Mouse (Mus musculus) cerebellum, postnatal 36 days (tissue): ENCODE data around the gene Smarcd3.
A peak's percentile ranks its signal among the peaks of the same experiment; 100 is the strongest.

Source experiments
- DNase-seq, 2 experiments: peaks; one replicate each; pipeline ENCODE4 v3.0.0; 2021 to 2022; ENCODE audit warnings: mixed read lengths in 2 of 2

Smarcd3 gene

GRCm38 (mm10) chr5:24620116-24620515, 4.1 kb downstream of the Smarcd3 start:
- DNase-seq = no peak

- DNase-seq = peak in 1 of 2 experiments; percentile 51
Observed at GRCm38 (mm10) chr5:24618921-24619320, 5.3 kb downstream of the Smarcd3 start.

- no peak for DNase-seq
Observed at GRCm38 (mm10) chr5:24615097-24615496, 9.1 kb downstream of the Smarcd3 start.

- no peak for DNase-seq
Observed at GRCm38 (mm10) chr5:24612302-24612649, 11.9 kb downstream of the Smarcd3 start.

DNA sequence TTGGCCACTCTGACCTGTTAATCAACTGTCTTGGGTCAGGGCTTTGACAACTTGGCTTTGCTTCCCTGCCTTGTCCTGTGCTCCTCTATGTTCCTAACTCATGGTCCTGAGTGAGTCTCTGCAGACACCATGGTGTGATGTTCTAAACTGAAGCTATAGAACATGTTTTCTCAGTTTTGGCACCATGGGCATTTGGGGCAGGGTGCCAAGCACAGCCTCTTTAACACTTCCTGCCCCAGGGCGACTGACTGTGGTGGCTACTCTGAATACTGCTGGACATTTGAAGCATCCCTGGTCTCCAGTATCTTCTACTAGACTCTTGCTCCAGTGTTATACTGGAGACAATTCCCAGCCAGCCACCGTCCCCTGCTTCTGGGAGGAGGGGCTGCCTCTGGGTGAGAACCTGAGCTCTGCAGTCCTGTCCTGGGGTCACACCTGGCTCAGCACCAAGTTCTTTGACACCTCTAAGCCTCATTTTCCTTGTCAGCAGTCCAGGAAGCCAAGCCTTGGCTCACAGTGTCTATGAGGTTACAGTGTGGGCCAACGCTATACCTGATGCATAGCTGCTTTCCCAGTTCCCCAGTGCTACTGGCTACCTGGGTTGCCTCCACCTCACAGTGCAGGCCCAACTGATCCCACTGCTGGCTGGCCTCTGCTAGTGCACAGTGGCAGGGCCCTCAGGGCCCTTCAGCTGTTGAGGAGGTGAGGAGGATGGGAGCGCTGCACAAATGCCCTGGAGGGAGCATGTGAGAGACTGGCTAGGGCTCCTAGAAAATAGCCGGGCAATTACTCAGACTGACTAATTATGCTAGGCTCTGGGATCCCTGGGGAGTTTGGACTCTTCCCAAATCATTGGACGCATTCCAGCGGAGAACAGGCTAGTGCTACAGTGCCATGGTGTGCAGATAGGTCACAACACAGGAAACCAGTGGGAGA, 12.6 kb downstream of the Smarcd3 start:
- DNase-seq = peak; percentile 79 to 84

GRCm38 (mm10) chr5:24609388-24609787, 14.8 kb downstream of the Smarcd3 start:
- DNase-seq = no peak

DNA sequence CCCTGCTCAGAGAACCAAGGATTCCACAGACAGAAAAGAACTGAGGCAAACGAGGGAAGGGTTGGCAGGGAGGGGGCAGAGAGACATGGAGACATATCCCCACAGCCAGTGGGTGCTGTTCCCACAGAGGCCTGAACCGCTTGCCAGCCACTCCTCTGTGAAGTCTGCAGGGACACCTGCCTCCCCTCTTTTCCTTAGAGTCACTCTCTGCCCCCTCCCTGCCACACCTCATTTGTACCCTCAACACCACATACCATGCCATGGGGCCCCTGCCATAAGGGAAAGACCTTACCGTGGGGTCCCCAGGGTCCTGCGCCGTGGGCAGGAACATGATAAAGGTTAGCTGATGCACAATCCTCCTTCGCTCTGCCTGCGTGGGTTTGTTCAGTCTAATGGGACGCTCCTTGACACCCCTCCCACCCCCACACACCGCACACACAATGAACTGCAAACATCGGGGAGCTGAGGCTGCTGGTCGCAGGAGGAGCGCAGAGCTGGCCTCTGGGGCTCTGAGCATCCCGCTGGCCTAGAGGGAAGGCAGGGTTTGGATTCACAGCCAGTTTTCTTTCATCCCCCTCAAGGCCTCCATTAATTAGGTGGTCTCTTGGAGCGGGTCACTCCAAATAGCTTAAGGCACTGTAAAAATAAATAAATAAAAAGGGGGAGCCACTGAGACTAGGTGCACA, 18.1 kb downstream of the Smarcd3 start:
- DNase-seq = no peak

DNA sequence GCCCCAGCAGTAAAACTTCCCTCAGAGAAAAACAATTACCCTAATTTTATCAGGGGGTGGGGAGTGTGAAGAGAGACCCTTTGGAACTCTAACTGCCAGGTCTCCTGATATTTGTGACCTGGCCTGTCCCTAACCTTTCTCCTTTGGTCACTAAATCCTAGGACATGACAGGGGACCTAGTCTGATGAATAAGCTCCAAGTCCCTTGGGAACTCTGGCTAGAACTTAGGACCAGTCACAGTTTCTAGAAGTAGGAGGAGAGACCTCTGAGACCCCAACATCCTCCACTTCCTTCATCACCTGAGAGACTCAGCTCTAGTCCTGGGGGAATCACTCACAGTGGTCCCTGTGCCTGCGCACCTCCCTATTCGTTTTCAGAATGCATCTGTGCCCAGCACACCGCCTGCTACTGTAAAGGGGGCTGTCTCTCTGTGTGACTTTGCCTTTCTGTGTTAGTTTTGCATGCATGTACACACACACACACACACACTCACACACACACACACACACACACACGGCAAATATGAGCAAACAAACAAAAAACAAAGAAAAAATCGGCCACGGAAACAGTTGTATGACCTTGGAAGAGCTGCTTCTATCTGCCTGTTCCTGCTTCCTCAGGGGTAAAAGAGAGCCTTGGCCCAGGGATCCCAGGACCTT, 18.8 kb downstream of the Smarcd3 start:
- DNase-seq = no peak

DNA sequence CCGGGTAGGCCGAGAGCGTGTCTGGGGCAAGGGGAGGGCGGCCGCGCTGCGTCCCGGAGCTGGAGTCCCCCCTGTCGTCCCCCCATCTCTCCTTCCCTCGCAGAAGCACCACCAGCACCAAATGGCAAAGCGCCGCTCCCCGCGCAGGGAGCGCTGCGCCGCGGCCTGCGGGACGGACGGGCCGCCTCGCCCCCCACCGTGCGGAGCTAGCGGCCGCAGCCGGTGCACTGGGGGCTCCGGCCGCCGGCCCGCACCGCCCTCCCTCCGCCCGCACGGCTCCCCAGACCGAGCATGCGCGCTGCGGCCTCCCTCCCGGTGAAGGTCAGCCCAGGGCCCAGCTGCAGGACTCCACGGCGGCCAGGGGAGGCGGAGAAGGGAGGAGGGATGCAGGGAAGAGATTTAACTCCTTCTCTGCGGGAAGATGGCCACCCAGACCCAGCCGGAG, 19.5 kb downstream of the Smarcd3 start:
- DNase-seq = peak; percentile 73 to 80

DNA sequence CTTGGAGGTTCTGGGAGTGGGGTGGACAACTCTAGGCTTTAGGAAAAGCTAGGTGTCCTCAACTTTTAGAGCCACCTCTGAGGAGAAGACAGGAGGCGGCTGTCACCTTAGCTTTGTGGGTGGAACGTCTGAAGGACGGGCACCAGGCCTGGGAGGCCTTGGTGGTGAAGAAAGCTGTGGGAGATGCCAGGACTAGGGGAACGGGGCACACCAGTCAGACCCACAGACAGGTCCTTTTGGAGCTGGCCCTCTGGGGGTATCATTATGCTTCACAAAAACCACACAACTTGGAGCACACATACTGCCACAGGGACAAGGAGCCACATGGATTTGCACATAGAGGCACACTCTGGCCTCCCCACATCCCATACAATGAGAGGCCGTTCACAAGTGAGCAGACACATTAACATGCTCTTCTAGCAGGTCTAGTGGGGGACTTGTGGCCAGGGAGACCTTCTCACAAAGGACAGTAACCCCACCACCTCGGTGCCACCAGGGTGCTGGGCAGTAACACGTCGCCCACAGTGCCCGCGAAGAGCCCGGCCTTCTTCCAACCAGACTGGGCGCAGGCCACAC, 20.0 kb downstream of the Smarcd3 start:
- DNase-seq = no peak

- no peak for DNase-seq
Observed at GRCm38 (mm10) chr5:24603431-24604010, 20.7 kb downstream of the Smarcd3 start.

- DNase-seq = peak; percentile 55 to 66
Observed at GRCm38 (mm10) chr5:24602751-24603343, 21.4 kb downstream of the Smarcd3 start.

GRCm38 (mm10) chr5:24601911-24602750, 22.1 kb downstream of the Smarcd3 start:
- DNase-seq = peak; percentile 43 to 46

DNA sequence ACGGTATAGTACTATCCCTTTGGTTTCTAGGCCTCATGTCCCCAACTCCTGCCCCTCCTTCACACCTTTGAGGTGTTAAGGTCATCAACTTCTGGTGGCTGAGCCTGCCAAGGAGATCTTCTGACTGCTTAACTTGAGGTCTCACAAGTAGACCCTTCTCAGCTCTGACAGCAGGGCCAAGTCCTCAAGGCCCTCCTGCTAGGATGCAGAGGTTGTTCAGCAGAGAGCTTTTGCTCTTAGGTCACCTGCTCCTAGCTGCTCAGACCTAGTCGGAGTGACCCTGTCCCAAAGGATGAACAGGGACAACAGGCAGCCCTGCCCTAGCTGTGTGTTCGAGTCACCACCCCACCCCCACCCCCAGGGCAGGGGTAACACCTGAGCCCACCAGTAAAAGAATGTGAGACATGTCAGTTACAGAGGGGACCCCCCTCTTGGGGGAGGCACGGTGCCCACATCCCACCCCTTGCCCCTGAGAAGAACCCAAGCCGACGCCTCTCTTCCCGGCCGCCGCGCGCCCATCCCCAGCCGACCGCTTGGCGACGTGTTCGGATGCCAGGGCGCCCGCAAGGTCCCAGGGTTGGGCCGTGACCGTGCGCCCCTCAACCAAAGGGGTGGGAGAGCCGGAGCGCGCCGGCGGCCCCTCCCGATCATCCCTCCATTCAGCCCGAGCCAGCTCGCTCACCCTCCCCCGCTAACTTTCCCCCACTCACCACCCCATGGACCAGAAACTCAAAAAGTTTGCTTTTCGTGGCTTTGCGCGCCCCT, 23.0 kb downstream of the Smarcd3 start:
- DNase-seq = no peak

GRCm38 (mm10) chr5:24600236-24600635, 24.0 kb downstream of the Smarcd3 start:
- no peak for DNase-seq

GRCm38 (mm10) chr5:24599137-24599536, 25.1 kb downstream of the Smarcd3 start:
- DNase-seq = no peak

DNA sequence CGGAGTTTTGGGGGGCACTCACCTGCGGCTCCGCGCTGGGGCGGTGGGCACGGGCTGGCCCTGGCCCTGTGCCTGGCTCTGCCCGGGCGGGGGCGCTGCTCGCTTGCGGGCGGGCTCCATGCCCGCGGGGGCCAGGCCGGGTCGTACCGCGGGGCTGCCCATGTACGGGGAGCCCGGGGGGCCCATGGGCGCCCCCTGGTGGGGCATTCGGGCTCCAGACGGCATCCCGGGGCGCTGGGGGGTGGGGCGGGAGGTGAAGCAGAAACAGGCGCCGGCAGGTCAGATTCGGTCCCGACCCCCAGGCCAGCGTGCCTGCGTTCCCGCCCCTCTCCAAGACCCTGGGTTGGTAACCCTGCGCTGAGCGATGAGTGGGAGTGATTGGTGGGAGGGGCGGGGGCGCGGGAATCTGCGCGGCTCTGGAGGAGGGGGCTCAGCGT, 25.6 kb downstream of the Smarcd3 start:
- peak; percentile 36 to 56 for DNase-seq

DNA sequence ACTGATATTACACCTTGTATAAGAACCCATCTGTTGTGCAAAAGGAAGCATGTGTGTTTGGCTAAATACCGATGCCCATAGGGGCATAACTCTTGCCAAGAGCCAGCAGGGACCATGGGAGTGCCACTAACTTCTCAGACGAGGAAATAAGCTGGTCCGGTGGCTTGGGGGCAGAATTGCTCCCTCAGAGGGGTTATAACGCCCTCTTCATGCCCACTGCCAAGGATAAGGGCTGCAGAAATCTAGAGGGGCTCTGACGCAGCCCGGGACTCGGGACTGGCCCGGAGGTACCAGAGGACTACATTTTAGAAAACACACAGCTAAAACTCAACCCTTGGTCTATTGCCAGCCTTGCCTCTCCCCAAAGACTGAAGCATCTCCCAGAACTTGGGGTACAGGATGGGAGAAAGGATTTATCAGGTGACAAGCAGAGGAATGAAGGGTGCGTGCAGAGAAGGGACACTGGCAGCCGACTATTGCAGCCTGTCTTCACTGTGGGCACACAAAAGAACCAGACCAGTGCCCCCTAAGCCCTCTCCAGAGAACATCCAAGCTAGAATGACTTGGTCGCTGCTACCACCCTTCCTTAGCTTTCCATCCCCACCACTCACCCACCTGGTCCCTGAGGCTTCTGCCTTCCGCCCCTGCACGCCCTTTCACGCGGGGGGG, 26.2 kb downstream of the Smarcd3 start:
- DNase-seq = peak in 1 of 2 experiments; percentile 48

DNA sequence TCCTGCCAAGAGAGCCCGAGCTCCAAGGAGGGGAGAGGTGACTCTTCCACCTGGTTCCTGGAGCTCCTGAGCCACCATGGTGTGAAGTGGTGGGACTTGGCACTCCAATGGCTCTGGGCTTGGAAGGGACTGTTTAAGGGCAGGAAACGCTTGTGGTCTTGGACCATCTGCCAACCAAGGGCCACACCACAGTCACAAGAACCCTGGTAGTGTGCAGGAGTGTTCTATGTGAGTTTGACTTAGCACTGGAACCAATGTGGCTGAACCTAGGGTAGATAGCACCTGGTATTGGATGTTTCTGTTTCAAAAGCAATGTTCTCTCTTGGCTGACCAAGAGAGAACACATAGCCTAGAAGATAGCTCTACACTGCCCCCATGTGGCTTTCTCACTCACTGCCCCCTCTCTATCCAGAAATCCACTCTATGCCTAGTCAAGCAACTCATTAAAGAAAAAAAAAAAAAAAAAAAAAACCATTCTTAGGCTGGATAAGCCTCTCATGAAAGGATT, 26.9 kb downstream of the Smarcd3 start:
- DNase-seq = peak; percentile 80 to 84
